Mouse (Mus musculus) cortical plate, adult 2 months (tissue): ENCODE results near the gene Lrp10.

Source experiments
- CTCF ChIP-seq: fragments of 200-500 bp; IDR thresholded peaks from 2 replicates; pipeline ENCODE4 v1.5.1; 2011; ENCODE audit warnings: mild to moderate bottlenecking, control low read depth, low read length; ENCODE audit not compliant: insufficient read depth; ENCODE audit errors: extremely low read depth
- POLR2A ChIP-seq: fragments of 200-500 bp; IDR thresholded peaks from 2 replicates; pipeline ENCODE4 v1.6.1; 2011; ENCODE audit warnings: mild to moderate bottlenecking, low read length, control low read depth; ENCODE audit not compliant: insufficient read depth; ENCODE audit errors: extremely low read depth

GRCm38 (mm10) chr14:54429332-54430093 lies 34.4 kb upstream of the Lrp10 start:
- no peak for TF ChIP-seq POLR2A
- no peak for TF ChIP-seq CTCF
